Mouse (Mus musculus): ENCODE data around the gene Dars2.

The Dars2 gene

DNA sequence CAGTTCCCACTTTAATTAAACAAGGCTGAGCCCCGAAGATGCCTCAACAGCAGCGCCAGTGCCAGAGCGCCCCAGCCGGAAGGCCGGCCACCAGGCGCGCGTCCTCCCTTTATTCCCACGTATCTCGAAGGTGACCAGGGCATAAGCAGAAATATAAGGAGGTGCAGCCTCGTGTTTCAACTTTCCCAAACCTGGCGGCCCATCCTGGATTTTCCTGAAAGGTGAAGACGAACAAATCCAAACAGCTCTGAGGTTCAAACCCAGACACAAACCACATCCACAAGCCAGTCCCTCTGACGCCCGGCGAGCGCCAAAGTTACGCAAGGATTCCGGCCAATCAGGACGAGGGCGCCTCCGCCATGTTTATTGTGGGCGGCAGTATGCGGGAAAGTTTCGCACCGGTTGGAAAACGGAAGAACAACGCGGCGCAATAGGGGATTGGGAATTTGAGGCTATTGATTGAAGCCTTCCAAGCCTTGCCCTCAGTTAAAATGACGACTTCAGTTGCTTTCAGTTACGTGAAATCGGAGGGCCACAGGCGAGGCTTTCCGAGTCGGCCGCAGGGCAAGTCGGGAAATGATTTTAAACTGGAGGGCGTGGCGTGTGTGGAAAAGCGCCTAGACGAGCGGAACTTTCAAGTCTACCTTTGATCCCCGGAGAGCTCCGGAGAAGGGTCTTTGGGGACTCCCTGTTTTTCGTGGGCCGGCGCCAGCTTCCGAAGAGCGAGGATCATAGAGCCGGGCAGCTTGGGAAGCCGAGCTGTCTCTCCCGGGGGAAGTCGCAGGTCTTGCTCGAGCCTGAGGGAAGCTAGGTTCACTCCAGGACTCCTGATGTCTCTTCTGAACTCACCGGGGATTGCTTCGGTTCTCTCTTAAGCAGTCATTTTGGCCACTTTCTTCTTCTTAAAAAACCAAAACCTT, at the start of gene Dars2, which contains the start of gene Cenpl:
Dars2 (minus strand) TSS at position 307 of the 920 bp plus-strand sequence.
Cenpl (plus strand) TSS at position 362 of the 920 bp plus-strand sequence.
- DNase-seq (ENCODE audit: low spot score): peak; percentile 80

DNA sequence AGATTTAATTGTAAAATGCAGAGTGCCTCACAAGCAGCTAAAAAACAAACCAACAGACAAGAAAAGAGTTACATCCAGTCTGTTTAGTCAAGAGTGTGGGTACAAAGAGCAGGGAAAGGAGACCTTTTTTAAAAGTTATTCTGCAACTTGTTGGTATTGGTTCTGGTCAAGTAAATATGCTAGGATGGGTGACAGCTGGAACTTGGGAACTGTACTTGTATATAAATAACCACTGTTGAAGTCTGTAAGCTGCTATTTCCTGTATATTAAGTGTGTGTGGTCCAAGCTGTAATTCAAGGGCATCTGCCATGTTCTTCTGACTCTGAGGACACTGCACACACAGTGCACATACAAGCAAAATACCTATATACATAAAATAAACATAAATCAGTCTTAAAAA, 44.1 kb upstream of the Dars2 start:
- DNase-seq (ENCODE audit: low spot score): no peak

DNA sequence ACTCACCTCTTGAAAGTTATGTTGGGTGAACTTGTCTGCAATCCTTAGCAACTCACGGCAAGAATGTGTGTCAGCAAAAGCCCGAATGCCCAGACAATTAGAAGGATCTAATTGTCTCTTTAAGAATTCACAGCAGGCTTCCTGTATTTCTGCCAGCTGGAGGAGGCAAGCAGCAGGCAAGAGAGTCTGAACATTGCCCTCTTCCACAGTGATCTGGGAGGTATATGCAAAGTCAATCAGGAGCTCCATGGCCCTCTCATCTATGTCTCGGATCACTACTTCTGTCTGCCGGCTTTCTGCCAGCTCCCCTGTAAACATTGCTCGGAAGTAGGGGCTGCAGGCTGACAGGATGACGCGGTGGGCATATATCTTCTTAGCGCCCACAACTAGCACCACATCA, 38.8 kb upstream of the Dars2 start:
- no peak for DNase-seq (ENCODE audit: low spot score)

DNA sequence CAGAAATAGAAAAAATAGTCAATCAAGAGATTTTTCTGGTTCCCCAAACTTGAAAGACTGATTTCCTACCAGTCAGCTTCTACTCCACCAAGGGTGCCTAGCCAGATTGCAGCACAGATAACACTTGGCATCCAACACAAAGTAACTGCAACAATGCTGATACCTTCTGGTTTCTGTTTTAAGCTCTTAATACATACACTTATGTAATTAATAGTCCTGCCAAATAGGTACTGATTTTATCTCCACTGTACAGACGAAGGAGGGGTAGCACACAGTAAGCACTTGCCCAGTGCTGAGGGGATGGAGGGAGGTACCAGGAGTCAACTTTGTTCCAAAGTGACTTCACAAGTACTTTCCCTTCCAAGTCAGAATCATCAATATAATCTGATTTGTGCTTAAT, 33.4 kb upstream of the Dars2 start:
- no peak for DNase-seq (ENCODE audit: low spot score)

DNA sequence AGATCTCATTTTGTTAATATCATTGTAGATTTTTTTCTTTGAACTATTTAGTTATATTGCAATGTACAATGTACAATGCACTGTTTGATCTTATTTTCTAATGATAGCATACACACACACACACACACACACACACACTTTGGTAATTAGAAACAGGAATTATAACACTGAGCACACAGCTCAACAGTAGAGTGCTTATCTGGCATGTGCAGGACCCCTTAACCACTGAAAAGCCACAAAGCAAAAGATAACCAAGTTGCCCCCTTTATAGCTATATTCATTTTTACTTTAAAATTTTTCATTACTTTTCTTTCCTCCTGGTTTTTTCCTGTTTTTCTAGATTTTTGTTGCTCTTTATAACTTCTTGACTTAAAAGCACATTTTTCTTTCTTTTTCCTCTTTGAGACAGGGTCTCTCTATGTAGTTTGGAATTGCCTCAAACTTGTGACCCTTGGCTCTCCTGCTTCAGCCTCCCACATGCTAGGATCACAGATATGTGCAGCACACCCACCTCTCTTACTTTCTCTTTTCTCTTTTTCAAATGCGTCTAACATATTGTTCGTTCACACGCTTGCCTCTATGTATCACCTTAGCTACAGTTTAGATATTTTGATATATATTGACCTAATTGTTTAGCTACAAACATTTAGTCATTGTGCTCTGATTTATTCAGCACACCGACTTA, 29.4 kb upstream of the Dars2 start:
- no peak for DNase-seq (ENCODE audit: low spot score)

- DNase-seq (ENCODE audit: low spot score): no peak
Measured at GRCm38 (mm10) chr1:161077243-161077642, 6.8 kb upstream of the Dars2 start.

DNA sequence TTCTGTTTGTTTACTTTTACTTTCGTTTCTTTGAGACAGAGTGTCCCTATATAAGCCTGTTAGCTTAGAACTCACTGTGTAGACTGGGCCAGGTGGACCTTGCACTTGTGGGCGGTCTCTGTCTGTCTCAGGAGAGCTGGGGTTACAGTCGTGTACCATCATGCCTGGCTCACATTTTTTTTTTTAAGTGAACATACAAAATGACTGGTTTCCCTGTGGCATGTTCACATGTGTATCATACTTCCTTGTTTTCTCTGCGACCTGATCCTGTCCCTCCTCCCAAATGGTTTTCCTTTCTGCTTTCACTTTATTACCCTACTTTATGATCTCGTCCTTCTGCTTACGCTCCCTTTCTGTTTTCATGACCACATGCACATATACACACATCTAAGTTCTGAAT, 5.8 kb upstream of the Dars2 start:
- no peak for DNase-seq (ENCODE audit: low spot score)

- DNase-seq (ENCODE audit: low spot score): no peak
Measured at GRCm38 (mm10) chr1:161071272-161071620, 788 bp upstream of the Dars2 start.

- DNase-seq (ENCODE audit: low spot score): no peak
Measured at GRCm38 (mm10) chr1:161063351-161063750, 7.1 kb downstream of the Dars2 start.

- no peak for DNase-seq (ENCODE audit: low spot score)
Measured at GRCm38 (mm10) chr1:161057164-161057563, 13.3 kb downstream of the Dars2 start.

DNA sequence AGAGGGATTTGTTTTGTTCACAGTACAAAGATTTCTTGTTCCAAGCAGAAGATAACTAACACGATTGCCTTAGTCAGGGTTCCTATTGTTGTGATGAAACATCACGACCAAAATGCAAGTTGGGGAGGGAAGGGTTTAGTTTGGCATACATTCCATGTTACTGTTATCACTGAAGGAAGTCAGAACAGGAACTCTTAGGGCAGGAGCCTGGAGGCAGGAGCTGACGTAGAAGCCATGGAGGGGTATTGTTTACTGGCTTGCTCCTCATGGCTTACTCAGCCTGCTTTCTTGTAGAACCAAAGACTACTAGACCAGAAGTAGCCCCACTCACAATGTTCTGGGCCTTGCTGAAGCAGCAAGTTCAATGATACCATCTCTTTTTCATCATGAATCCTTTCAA, 23.5 kb downstream of the Dars2 start:
- DNase-seq (ENCODE audit: low spot score): no peak

- DNase-seq (ENCODE audit: low spot score): no peak
Measured at GRCm38 (mm10) chr1:161041261-161042020, 29.0 kb downstream of the Dars2 start.

DNA sequence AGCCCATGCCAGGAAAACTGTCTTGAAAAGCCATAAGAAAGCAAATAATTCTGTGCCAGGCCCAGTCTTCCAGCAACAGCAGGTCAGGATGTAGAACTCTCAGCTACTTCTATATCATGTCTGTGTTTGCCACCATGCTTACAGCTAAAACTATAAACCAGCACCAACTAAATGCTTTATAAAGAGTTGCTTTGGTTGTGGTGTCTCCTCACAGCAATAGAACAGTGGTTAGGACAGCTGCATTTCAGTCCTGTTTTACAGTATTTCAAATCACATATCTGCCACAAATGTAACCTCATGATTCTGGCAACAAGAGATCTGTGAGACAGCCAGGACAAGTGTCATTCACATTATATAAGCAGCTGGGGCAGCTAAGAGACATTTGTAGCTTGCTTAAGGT, 29.6 kb downstream of the Dars2 start:
- no peak for DNase-seq (ENCODE audit: low spot score)

- no peak for DNase-seq (ENCODE audit: low spot score)
Measured at GRCm38 (mm10) chr1:161040426-161040770, 30.1 kb downstream of the Dars2 start.

DNA sequence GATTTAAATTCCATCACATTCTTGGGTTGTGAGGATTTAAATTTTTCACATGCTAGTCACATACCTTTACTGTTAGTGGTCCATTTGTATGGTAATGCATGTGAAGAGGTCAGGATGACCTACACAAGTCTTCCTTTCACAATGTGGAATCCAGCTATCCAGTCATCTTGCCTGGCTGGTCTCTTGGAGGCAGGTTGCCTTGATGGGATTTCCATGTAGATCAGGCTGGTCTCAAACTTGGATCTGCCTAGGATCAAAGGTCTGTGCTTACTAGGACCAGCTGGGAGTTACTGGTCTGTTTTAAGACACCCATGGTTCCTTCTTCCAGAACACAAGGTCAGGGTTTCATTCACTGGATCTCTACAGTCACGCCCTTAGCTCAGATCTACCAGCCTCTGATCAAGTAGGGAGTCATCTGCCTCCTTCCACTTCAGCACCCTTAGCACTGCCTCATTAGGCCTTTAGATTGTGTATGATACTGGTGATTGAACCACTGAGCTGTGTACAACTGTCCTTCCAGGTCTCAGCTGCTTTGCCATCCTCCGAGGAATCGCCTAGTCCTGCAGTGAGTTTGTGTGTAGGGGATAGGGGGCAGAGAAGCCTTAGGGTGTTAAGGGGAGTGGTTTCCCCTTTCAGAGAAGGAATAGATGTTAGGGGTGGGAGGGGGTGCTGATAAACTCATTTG, 30.6 kb downstream of the Dars2 start:
- no peak for DNase-seq (ENCODE audit: low spot score)

DNA sequence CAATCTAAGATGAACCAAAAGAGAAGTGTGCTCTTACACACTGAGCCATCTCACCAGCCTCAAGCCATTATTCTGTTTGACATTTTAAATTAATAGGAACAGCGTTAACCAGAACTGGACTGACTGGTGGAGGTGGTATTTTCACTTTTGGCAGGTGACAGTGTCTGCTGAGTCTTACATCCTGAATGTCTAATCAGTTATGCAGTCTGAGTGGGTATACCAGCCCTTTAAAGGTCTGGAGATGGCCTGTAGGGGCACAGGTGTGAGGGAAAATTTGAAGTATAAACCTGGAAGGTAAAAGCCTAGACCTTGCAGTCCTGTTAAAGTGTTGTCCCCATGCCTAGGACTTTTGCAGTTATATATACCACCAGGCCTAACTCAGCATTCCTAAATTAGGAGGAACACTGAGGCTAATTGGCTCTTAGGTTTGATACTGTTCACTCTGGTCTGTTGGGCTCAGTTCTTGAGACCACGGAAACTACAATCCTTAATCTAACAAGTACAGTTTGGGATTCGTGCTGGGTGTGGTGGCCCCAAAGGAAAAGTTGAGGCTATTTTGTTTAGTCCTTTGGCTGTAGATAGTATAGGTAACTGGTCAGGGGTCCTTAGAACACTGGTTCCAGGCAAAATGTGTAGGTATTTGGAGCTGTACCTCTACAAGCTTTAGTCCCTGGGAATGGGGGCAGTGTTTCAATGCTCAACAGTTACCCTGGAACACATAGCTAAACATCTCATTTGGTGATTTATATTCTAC, 31.3 kb downstream of the Dars2 start:
- DNase-seq (ENCODE audit: low spot score): no peak

- no peak for DNase-seq (ENCODE audit: low spot score)
Measured at GRCm38 (mm10) chr1:161038004-161038403, 32.5 kb downstream of the Dars2 start.

DNA sequence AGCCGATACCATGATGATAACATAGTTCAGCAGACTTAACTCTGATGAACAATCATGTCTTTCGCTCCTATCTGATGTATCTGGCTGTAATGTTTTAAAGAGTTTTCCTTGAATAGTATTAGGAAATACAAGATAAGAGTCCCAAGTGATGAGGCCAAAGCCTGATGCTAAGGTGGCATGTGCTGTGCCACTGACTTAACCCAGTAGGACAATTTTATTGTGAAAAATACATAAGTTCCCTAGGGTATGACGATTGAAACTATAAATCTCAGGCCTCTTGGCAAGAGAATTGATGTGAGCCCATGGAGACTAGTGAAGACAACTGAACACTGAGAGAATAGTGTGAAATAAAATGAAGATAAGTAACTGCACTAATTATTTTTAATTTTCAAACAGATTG, 32.9 kb downstream of the Dars2 start:
- no peak for DNase-seq (ENCODE audit: low spot score)

- no peak for DNase-seq (ENCODE audit: low spot score)
Measured at GRCm38 (mm10) chr1:161037026-161037425, 33.4 kb downstream of the Dars2 start.

DNA sequence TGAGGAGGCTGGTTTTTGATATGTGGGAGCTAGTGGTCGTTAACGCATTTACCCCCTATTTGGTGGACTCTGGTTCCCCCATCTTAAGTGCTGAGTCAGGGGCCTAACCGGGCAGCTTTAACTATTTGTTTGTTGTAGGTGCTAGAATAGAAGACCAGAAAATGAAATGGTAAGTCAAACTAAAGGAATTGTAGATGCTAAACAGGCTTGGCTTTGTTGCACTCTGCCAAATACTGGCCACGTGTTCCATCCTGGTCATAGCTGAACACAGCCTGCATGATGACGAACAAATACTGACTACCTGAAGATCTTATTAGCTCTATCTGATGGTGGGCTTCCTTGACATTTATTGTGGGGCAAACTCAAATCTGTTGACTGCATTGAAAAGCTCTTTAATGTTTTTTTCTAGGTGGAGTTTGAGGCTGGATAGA, 34.0 kb downstream of the Dars2 start:
- no peak for DNase-seq (ENCODE audit: low spot score)

DNA sequence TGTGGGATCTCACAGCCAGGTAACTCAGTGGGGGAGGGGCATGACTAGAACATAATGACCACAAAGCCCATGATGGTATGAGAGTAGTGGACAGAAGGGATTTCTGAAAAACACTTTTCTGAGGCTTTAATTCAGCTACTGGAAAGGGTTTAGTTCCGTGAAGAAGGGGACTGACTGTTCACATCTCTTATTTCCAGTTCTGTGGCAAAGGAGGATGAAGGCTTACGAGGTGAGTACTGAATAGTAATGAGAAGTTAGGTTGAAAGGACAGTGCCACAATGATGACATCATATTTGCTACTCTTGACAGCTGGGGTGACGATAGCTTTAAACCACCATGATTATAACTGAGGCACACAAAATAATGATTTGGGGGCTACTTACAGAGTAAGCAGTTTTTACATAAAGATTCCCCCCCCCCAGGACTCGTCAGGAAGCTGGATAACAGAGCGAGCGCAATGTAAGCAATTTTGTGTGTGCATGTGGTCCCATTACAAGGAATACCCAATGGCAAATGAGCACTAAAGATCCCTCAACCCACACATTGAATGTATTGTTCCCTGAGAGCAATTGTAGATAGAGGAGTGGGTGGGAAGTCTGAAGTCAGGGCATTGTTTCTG, 34.6 kb downstream of the Dars2 start:
- no peak for DNase-seq (ENCODE audit: low spot score)

All from urinary bladder, postnatal 10 days (tissue).